Mouse (Mus musculus): ENCODE results near the gene Slc30a7.

DNA sequence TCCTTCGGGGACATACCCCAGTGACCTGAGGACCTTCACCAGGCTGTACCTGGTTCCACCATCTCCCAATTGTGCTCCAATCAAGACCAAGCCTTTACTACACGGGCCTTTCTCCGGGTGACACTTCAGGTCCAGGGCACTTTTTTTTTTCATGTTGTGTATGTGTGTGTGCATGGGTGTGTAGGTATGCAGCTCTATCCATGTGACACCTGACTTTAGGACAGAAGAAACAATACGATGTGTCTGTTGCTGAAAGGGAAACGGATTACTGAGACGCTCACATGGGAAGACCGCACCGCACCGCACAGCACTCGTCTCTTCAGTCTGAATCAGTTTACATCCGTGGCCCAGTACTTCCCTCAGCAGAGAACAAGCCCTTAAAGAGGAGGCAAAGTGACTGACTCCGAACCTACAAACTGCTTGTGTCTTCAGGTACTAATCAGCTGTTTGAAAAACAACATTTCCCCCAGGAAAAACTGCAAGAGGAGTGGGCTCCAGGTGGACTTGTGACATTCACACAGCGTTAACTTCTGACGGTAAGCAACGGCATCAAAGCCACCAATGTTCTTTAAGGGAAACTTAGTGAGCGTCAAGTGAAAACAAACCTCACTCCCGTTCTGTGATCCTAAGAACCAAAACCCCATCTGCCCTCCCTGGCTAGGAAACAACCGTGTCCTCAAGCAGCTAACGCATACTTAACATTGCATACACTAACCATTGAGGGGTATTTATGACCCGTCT, 36.0 kb downstream of the Slc30a7 start:
- TF ChIP-seq POLR2A (IDR thresholded peaks at IDR 0.05; ENCODE audit: low read depth, low read length) (no peak), ZC3H11A (IDR thresholded peaks at IDR 0.05; ENCODE audit: low read depth, low read length) (no peak), E2F4 (IDR thresholded peaks at IDR 0.05; ENCODE audit: insufficient replicate concordance, low read depth, low read length) (no peak), CHD2 (IDR thresholded peaks at IDR 0.05; ENCODE audit: low read length) (no peak), KAT2A (IDR thresholded peaks at IDR 0.05; ENCODE audit: insufficient replicate concordance, low read length) (no peak), MAFK (IDR thresholded peaks at IDR 0.05; ENCODE audit: insufficient replicate concordance, low read length) (no peak), EP300 (IDR thresholded peaks at IDR 0.05; ENCODE audit: low read length) (no peak), CTCF (conservative IDR thresholded peaks at IDR 0.05 in 1 of 2, IDR thresholded peaks at IDR 0.05 in 1 of 2; ENCODE audit: low read depth in 2 of 2, low read length in 2 of 2) (no peak), SIN3A (IDR thresholded peaks at IDR 0.05; ENCODE audit: low read length) (no peak)
